Mouse (Mus musculus): ENCODE measurements around the gene Vmn1r34.
"Not testable (repeated sequence)": the region's sequence is repeated elsewhere in the genome, so short reads cannot be mapped to it uniquely, and the experiment has no call there.

Vmn1r34 gene

GRCm38 (mm10) chr6:66643779-66644178, at the start of gene Vmn1r34:
Gene Vmn1r34 (minus strand): TSS chr6:66643879.
- no peak for DNase-seq (ENCODE audit: low read depth)

DNA sequence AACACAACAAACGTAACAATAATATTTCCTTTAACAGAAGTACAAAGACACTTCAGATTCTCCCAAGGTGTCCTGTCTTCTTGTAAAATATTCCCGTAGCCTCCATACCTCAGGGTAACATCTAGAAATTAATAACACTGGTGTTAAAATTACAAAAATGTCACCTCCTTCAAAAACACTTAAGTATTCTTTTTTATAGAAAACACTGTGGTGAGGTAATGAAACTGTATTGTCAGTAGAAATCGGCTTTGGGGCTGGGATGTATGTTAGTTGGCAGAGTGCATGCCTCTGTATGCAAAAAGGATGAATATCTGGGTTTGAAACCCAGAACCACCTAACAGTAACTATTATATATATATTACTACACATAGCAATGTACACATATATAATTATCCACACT, 42.1 kb upstream of the Vmn1r34 start, which contains the start of gene Vmn1r35:
Vmn1r35 (minus strand) TSS at position 101 of the 400 bp plus-strand sequence.
- no peak for DNase-seq (ENCODE audit: low read depth)

DNA sequence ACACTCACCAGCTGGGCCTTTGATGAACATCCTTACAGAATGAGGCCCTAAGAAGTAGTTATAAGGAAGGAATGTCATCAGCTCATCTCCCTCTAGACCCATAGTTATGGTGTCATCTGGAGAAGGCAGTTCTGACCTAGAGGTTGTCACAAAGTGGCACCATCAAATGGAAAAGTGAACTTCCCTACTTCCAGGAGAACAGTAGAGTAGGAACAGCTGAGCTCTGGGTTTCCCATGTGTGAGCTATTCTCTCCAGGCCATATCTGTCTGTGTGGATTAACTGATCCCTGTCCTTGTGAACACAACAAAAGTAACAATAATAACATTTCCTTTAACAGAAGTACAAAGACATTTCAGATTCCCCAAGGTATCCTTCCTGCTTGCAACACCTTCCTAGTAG, 25.5 kb downstream of the Vmn1r34 start, which contains the start of gene Vmn1r33:
Vmn1r33 (minus strand) TSS at position 101 of the 400 bp plus-strand sequence.
- not testable (repeated sequence) for DNase-seq (ENCODE audit: low read depth)

GRCm38 (mm10) chr6:66595804-66596203, 47.9 kb downstream of the Vmn1r34 start:
- no peak for DNase-seq (ENCODE audit: low read depth)
